9 mouse cellular contexts compared by ENCODE assay signal in the genomic region with DNA sequence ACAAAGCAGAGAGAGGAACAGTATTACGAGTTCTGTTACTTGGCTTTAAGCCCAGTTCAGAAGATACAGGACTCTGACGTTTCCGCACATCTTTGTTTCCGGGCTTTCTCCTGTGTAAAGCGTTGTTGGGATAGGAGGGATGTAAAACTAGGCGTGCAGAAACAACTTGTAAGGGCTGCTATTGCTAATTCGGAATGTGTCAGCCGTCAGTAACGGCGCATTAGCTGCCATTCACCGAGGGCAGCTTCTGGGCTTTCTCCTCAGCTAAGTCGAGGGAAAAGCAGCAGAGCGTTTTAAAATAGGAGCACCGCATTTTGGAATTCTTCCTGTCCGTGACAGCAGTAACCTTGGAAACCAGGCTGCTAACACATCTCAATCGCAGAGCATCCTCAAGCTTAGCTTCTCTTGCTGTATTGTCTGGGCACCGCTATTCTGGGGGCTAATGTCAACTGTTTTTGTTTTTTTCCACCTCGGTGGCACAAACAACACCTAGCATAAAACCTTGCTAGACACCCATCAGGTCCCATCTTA. TPM values are rescaled to one million over a fixed set of nuclear protein-coding genes. Genes with fewer than 3 reads are reported as not detected.
DNase-seq lines count a peak whose midpoint lies in the region; ATAC-seq and TF ChIP-seq lines count a peak whose summit lies in the region.
"Had no signal": no experiment of that assay in that cellular context is flagged by ENCODE, and none has a peak within 500 bp of the region (broad histone marks: within the 10 kb centered on the region; RNA-seq: fewer than 3 reads in every experiment).

No protein-coding gene starts in this region.

- H3K9ac ChIP-seq in forebrain, embryonic 11.5 days (ENCODE audit: low read length): peak overlapping the region; percentile 93
- H3K9ac ChIP-seq in midbrain, embryonic 14.5 days (replicated peaks; ENCODE audit: low read length): peak overlapping the region; percentile 81

- no peaks in the 10 kb centered on the region for H3K36me3 ChIP-seq in forebrain, embryonic 11.5 days (ENCODE audit: control insufficient read depth, insufficient read depth, low read length)
- H3K36me3 ChIP-seq in limb, embryonic 10.5 days: peaks cover 7% of the 10 kb centered on the region
- no peaks in the 10 kb centered on the region for H3K36me3 ChIP-seq in midbrain, embryonic 14.5 days (ENCODE audit: control insufficient read depth, insufficient read depth, low read length)
- H3K36me3 ChIP-seq in testis, adult 2 months (ENCODE audit: control insufficient read depth, insufficient read depth, low read length): no peaks in the 10 kb centered on the region

- H3K4me1 ChIP-seq in forebrain, embryonic 11.5 days (replicated peaks; ENCODE audit: control insufficient read depth, insufficient read depth, low read length): peaks cover 4% of the 10 kb centered on the region; the same call in 1 of the 2 replicates
- peaks cover 22% of the 10 kb centered on the region for H3K4me1 ChIP-seq in limb, embryonic 10.5 days
- H3K4me1 ChIP-seq in midbrain, embryonic 14.5 days (ENCODE audit: control insufficient read depth, insufficient read depth, low read length): peaks cover 12% of the 10 kb centered on the region
- H3K4me1 ChIP-seq in testis, adult 2 months (ENCODE audit: control insufficient read depth, insufficient read depth, low read length): peaks cover 3% of the 10 kb centered on the region; the same call in 1 of the 2 replicates

- peak; percentile 44 for DNase-seq in cerebellum, adult 8-10 months
- DNase-seq in cerebellum, postnatal 14 days: no peak
- peak; percentile 60 for DNase-seq in Muller cell, postnatal 12 days (ENCODE audit: inconsistent ontology term)
- peak; percentile 53 for DNase-seq in forebrain, embryonic 11.5 days (ENCODE audit: low spot score)
- DNase-seq in induced T-regulatory cell, adult 2 months (ENCODE audit: low read depth): peak; percentile 66
- DNase-seq in limb, embryonic 10.5 days (ENCODE audit: low spot score): no peak
- peak; percentile 83 for DNase-seq in midbrain, embryonic 14.5 days

- no peak for ATAC-seq in forebrain, embryonic 11.5 days (replicated peaks; ENCODE audit: low FRiP score)
- ATAC-seq in midbrain, embryonic 14.5 days (ENCODE audit: low FRiP score, low TSS enrichment): peak; percentile 55

- H3K9me3 ChIP-seq in forebrain, embryonic 11.5 days (ENCODE audit: control insufficient read depth, low read length): no peaks in the 10 kb centered on the region
- no peaks in the 10 kb centered on the region for H3K9me3 ChIP-seq in limb, embryonic 10.5 days (replicated peaks)
- no peaks in the 10 kb centered on the region for H3K9me3 ChIP-seq in midbrain, embryonic 14.5 days (ENCODE audit: control insufficient read depth, low read length)

- 1% methylated on average over 18 of the region's 18 CpGs for WGBS in forebrain, embryonic 11.5 days
- WGBS in limb, embryonic 10.5 days: 5% methylated on average over 18 of the region's 18 CpGs
- under 1% methylated on average over 18 of the region's 18 CpGs for WGBS in midbrain, embryonic 14.5 days

- no peak for TF ChIP-seq POLR2A in testis, adult 2 months (IDR thresholded peaks at IDR 0.05; ENCODE audit: control insufficient read depth, low read depth, low read length)

- H3K27me3 ChIP-seq in forebrain, embryonic 11.5 days (ENCODE audit: control insufficient read depth, insufficient read depth, low read length): no peaks in the 10 kb centered on the region
- H3K27me3 ChIP-seq in limb, embryonic 10.5 days (ENCODE audit: low read depth, poor library complexity, severe bottlenecking): no peaks in the 10 kb centered on the region
- peaks cover 48% of the 10 kb centered on the region for H3K27me3 ChIP-seq in midbrain, embryonic 14.5 days (ENCODE audit: control insufficient read depth, insufficient read depth, low read length)
- H3K27me3 ChIP-seq in testis, adult 2 months (ENCODE audit: control insufficient read depth, insufficient read depth, low read length): no peaks in the 10 kb centered on the region
- H3K27me3 ChIP-seq: Patski had no signal

- H3K27ac ChIP-seq in forebrain, embryonic 11.5 days (ENCODE audit: low read depth, low read length): 0 out of 2 replicates have a peak overlapping the region, but pooled peaks have one; percentile 25
- peak overlapping the region; percentile 91 for H3K27ac ChIP-seq in limb, embryonic 10.5 days
- peak overlapping the region; percentile 80 for H3K27ac ChIP-seq in midbrain, embryonic 14.5 days (replicated peaks; ENCODE audit: low read depth, low read length)
- H3K27ac ChIP-seq in testis, adult 2 months (ENCODE audit: control insufficient read depth, insufficient read depth, low read depth, low read length): peak overlapping the region; percentile 81

- no peak for TF ChIP-seq CTCF in testis, adult 2 months (IDR thresholded peaks at IDR 0.05; ENCODE audit: control insufficient read depth, insufficient read depth, insufficient replicate concordance, low read depth, low read length)

- peak overlapping the region; percentile 75 for H3K4me3 ChIP-seq in forebrain, embryonic 11.5 days (ENCODE audit: low read depth, low read length)
- H3K4me3 ChIP-seq in limb, embryonic 10.5 days: peak overlapping the region; percentile 87
- peak overlapping the region; percentile 90 for H3K4me3 ChIP-seq in midbrain, embryonic 14.5 days (replicated peaks; ENCODE audit: low read depth, low read length)
- H3K4me3 ChIP-seq in testis, adult 2 months (ENCODE audit: control insufficient read depth, low read depth, low read length): peak overlapping the region; percentile 94

- peak overlapping the region; percentile 84 for H3K4me2 ChIP-seq in forebrain, embryonic 11.5 days (ENCODE audit: low read depth, low read length, severe bottlenecking)
- H3K4me2 ChIP-seq in midbrain, embryonic 14.5 days (ENCODE audit: low read length): peak overlapping the region; percentile 76

RNA-seq across cellular contexts. Expression of gene Casc4, which starts 0.6 kb away (rescaled TPM):
- polyA plus RNA-seq in forebrain, embryonic 11.5 days (2014; fragmentation: Nextera tagmentation; extraction: Ambion mirVana): 25.0 and 26.7 TPM in 2 replicates
- polyA plus RNA-seq in limb, embryonic 10.5 days (2016; fragmentation: Nextera tagmentation; extraction: Ambion mirVana): 14.5 and 17.7 TPM in 2 replicates
- 26.6 and 26.7 TPM in 2 replicates for polyA plus RNA-seq in midbrain, embryonic 14.5 days (2014; fragmentation: Nextera tagmentation; extraction: Ambion mirVana)
- 17.8 and 19.6 TPM in 2 replicates for polyA plus RNA-seq in testis, adult 2 months (2012; rRNA removed)

RNA-seq across cellular contexts. Expression of gene Frmd5, which starts 59.2 kb away (rescaled TPM):
- polyA plus RNA-seq in forebrain, embryonic 11.5 days (2014; fragmentation: Nextera tagmentation; extraction: Ambion mirVana): 26.6 and 27.1 TPM in 2 replicates
- 1.7 and 2.4 TPM in 2 replicates for polyA plus RNA-seq in limb, embryonic 10.5 days (2016; fragmentation: Nextera tagmentation; extraction: Ambion mirVana)
- 29.0 and 32.0 TPM in 2 replicates for polyA plus RNA-seq in midbrain, embryonic 14.5 days (2014; fragmentation: Nextera tagmentation; extraction: Ambion mirVana)
- 1.6 and 2.0 TPM in 2 replicates for polyA plus RNA-seq in testis, adult 2 months (2012; rRNA removed)

Comparison
In these comparisons a context has a peak if more than half of its experiments do, and no peak if none do; other contexts are left out.
1. DNase-seq: peak in cerebellum, adult 8-10 months (single experiment), Muller cell, postnatal 12 days (single experiment), forebrain, embryonic 11.5 days (single experiment), induced T-regulatory cell, adult 2 months (single experiment) and midbrain, embryonic 14.5 days (single experiment); none in cerebellum, postnatal 14 days (0 of 2) and limb, embryonic 10.5 days (single experiment).
2. H3K27ac ChIP-seq: peak in every context shown above with its lines; median percentile 91 in limb, embryonic 10.5 days; 81 in testis, adult 2 months; 80 in midbrain, embryonic 14.5 days; 25 in forebrain, embryonic 11.5 days.
3. Peak in every context shown above with its lines, with median percentiles within 50 percentile points of each other: H3K4me3 ChIP-seq.